Comparison of ENCODE assay signal across 8 mouse cellular contexts in the genomic region with DNA sequence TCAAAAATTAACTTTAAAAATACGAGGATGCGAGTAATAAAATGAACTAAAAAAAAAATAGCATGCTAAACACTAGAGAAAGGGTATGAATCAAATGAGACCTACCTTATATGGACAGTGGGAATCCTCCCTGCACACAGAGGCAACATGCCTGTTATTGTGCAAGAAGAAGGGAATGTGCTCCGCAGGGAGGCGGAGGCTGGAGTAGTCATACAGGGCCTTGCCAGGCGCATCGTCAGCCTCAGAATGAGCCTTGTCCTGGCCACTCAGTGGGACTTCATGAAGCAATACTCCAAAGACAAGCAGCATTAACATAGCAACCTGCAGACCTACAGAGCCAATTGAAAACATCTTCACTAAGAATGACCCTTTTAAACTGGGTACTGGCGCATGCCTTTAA. TPM values are rescaled to one million over a fixed set of nuclear protein-coding genes. Genes with fewer than 3 reads are reported as not detected.
DNase-seq lines count a peak whose midpoint lies in the region; ATAC-seq lines count a peak whose summit lies in the region.

No protein-coding gene starts in this region.

- ATAC-seq in megakaryocyte progenitor cell, adult 5-6 weeks (replicated peaks; ENCODE audit: poor library complexity): no peak
- no peak for ATAC-seq in erythroid progenitor cell, adult 5-6 weeks (replicated peaks; ENCODE audit: low FRiP score, poor library complexity, severe bottlenecking)

- DNase-seq in cerebellum, postnatal 10 days: peak; percentile 6 to 9
- DNase-seq in cerebellum, postnatal 36 days: no peak
- DNase-seq in urinary bladder, adult 2 months (ENCODE audit: low spot score): peak; percentile 24
- no peak for DNase-seq in urinary bladder, postnatal 10 days (ENCODE audit: low spot score)
- peak; percentile 75 to 85 for DNase-seq in lung, adult 18-20 months
- no peak for DNase-seq in embryo, embryonic 9.5 days (ENCODE audit: extremely low spot score)

RNA-seq across cellular contexts. Expression of gene Eogt, which starts 3.8 kb away (rescaled TPM):
- 23.8 and 27.2 TPM in 2 replicates for polyA plus RNA-seq in urinary bladder, adult 2 months (2012; rRNA removed)
- 2.4 and 2.8 TPM in 2 replicates for total RNA-seq in megakaryocyte progenitor cell, adult 5-6 weeks (2015)
- total RNA-seq in megakaryocyte progenitor cell, adult 5-6 weeks (2017): 3.2 and 3.4 TPM in 2 replicates
- total RNA-seq in erythroid progenitor cell, adult 5-6 weeks (2015; ENCODE audit: low replicate concordance): 2.2 and 5.4 TPM in 2 replicates
- total RNA-seq in erythroid progenitor cell, adult 5-6 weeks (2017; ENCODE audit: low replicate concordance): 1.0 and 2.2 TPM in 2 replicates

RNA-seq across cellular contexts. Expression of gene Tmf1, which starts 33.8 kb away (rescaled TPM):
- polyA plus RNA-seq in urinary bladder, adult 2 months (2012; rRNA removed): 4.2 and 8.2 TPM in 2 replicates
- 16.5 and 20.0 TPM in 2 replicates for total RNA-seq in megakaryocyte progenitor cell, adult 5-6 weeks (2015)
- total RNA-seq in megakaryocyte progenitor cell, adult 5-6 weeks (2017): 50.3 and 115 TPM in 2 replicates
- total RNA-seq in erythroid progenitor cell, adult 5-6 weeks (2015; ENCODE audit: low replicate concordance): 18.0 and 21.3 TPM in 2 replicates
- total RNA-seq in erythroid progenitor cell, adult 5-6 weeks (2017; ENCODE audit: low replicate concordance): 107 and 142 TPM in 2 replicates

Comparison
In these comparisons a context has a peak if more than half of its experiments do, and no peak if none do; other contexts are left out.
1. DNase-seq: peak in cerebellum, postnatal 10 days (2 of 2), urinary bladder, adult 2 months (single experiment) and lung, adult 18-20 months (2 of 2); none in cerebellum, postnatal 36 days (0 of 2), urinary bladder, postnatal 10 days (single experiment) and embryo, embryonic 9.5 days (single experiment).